Mouse (Mus musculus) C2C12 (cell line): ENCODE data around the gene Kcnc4.

ENCODE experiments used
- CTCF ChIP-seq: IDR thresholded peaks from one replicate; pipeline ENCODE4 v1.5.1; 2011; ENCODE audit not compliant: control insufficient read depth, insufficient read depth, insufficient read length
- FOSL1 ChIP-seq: IDR thresholded peaks from one replicate; pipeline ENCODE4 v1.8.0; 2011; ENCODE audit warnings: mild to moderate bottlenecking, low read length; ENCODE audit not compliant: poor library complexity, insufficient read depth, severe bottlenecking
- MAX ChIP-seq: IDR thresholded peaks from one replicate; pipeline ENCODE4 v1.6.1; 2011; ENCODE audit warnings: mild to moderate bottlenecking, control low read depth
- MYOD1 ChIP-seq: IDR thresholded peaks from one replicate; pipeline ENCODE4 v1.6.1; 2011; ENCODE audit warnings: low read depth; ENCODE audit not compliant: control insufficient read depth, insufficient read length
- MYOG ChIP-seq: IDR thresholded peaks from one replicate; pipeline ENCODE4 v1.6.1; 2011; ENCODE audit not compliant: control insufficient read depth, insufficient read length; ENCODE audit errors: extremely low read depth
- USF1 ChIP-seq: IDR thresholded peaks from one replicate; pipeline ENCODE4 v1.6.1; 2011; ENCODE audit warnings: low read depth, mild to moderate bottlenecking, control low read depth, moderate library complexity

- TF ChIP-seq CTCF (no peak), MYOG (no peak), MYOD1 (no peak), USF1 (no peak), FOSL1 (no peak), MAX (no peak)
Measured at GRCm38 (mm10) chr3:107417287-107417644, 42.1 kb downstream of the Kcnc4 start.
